Mouse (Mus musculus) forebrain, embryonic 12.5 days (tissue): ENCODE measurements around the gene Gabpb2. TPM values are rescaled to one million over a fixed set of nuclear protein-coding genes. Genes with fewer than 3 reads are reported as not detected.
"Not testable (repeated sequence)": the region's sequence is repeated elsewhere in the genome, so short reads cannot be mapped to it uniquely, and the experiment has no call there.

Experiments used
- ATAC-seq: fragments of 200-750 bp; cut with Nextera tagmentation; 2 replicates; pipeline ENCODE4 v1.8.0; 2017; ENCODE audit warnings: moderate TSS enrichment; ENCODE audit not compliant: low FRiP score
- H3K27ac ChIP-seq: fragments of 300-500 bp; sonication (generic); 2 replicates; pipeline ENCODE4 v1.5.1; 2016; ENCODE audit warnings: mild to moderate bottlenecking
- H3K27me3 ChIP-seq: fragments of 300-500 bp; sonication (generic); 2 replicates; pipeline ENCODE4 v1.6.1; 2016; ENCODE audit warnings: mild to moderate bottlenecking
- H3K36me3 ChIP-seq: fragments of 300-500 bp; sonication (generic); replicated peaks from 2 replicates; pipeline ENCODE4 v1.6.1; 2016; ENCODE audit warnings: mild to moderate bottlenecking
- H3K4me1 ChIP-seq: fragments of 300-500 bp; sonication (generic); 2 replicates; pipeline ENCODE4 v1.6.1; 2016
- H3K4me2 ChIP-seq: fragments of 300-500 bp; sonication (generic); 2 replicates; pipeline ENCODE4 v1.6.1; 2016; ENCODE audit warnings: mild to moderate bottlenecking, moderate library complexity
- H3K4me3 ChIP-seq: fragments of 300-500 bp; sonication (generic); replicated peaks from 2 replicates; pipeline ENCODE4 v1.5.1; 2016; ENCODE audit warnings: mild to moderate bottlenecking
- H3K9ac ChIP-seq: fragments of 300-500 bp; sonication (generic); 2 replicates; pipeline ENCODE4 v1.6.1; 2016; ENCODE audit warnings: mild to moderate bottlenecking
- H3K9me3 ChIP-seq: fragments of 300-500 bp; sonication (generic); 2 replicates; pipeline ENCODE4 v1.6.1; 2016
- WGBS: fragments of 180-500 bp; shearing (Covaris S2); methylation state at CpG from one replicate; pipeline ENCODE4 v1.1.7; 2016; 5-methylcytosine and 5-hydroxymethylcytosine counted together
- microRNA-seq: library from miRNA; unstranded; fragments of <30 nt; microRNA quantifications from one replicate; pipeline ENCODE4, GENCODE M21; 2017
- polyA plus RNA-seq: library from polyadenylated mRNA; unstranded; fragments of >200 nt; fragmentation: Nextera tagmentation; extraction: Ambion mirVana; gene quantifications from 2 replicates; pipeline ENCODE4 v1.2.1, GENCODE M21; 2016

Gene Gabpb2
- polyA plus RNA-seq, 1 experiment from 2014 or later: 12.5 TPM

GRCm38 (mm10) chr3:95139586-95140288, 78.0 kb downstream of the Gabpb2 start:
- Histone ChIP-seq H3K36me3 (peaks cover 16% of the 10 kb centered on the region), H3K27me3 (no peaks in the 10 kb centered on the region), H3K4me3 (no peak overlapping the region), H3K4me2 (no peak overlapping the region), H3K27ac (no peak overlapping the region), H3K9ac (peak overlapping the region; percentile 12; the same call in 1 of the 2 replicates), H3K9me3 (no peaks in the 10 kb centered on the region), H3K4me1 (peaks cover 10% of the 10 kb centered on the region)
- ATAC-seq: no peak
- WGBS: 73% methylated on average over 25 of the region's 25 CpGs

DNA sequence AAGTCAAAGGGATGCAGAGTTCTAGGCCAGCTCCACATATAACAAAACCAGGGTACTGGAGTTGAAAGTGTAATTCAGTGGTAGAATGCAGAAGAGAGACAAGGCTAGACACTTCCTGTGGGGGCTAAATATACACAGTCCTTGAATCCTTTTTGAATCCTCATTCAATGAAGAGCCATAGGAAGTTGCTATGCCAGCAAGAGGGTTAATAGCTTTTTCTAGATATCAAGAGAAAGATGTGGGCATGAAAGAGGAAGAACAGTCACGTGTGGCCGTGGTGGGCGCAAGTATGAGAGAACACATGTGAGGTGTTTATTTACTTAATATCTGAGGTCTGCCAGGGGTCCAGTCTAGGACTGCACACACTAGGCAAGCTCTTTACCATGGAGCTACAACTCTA, 81.4 kb downstream of the Gabpb2 start:
- 96% methylated on average over 3 of the region's 3 CpGs for WGBS
- no peak for ATAC-seq
- H3K27ac ChIP-seq: no peak overlapping the region
- H3K27me3 ChIP-seq: no peaks in the 10 kb centered on the region
- H3K4me3 ChIP-seq: no peak overlapping the region
- H3K9ac ChIP-seq: no peak overlapping the region
- H3K4me2 ChIP-seq: no peak overlapping the region
- H3K9me3 ChIP-seq: no peaks in the 10 kb centered on the region
- peaks cover 22% of the 10 kb centered on the region for H3K36me3 ChIP-seq
- H3K4me1 ChIP-seq: peaks cover 16% of the 10 kb centered on the region

DNA sequence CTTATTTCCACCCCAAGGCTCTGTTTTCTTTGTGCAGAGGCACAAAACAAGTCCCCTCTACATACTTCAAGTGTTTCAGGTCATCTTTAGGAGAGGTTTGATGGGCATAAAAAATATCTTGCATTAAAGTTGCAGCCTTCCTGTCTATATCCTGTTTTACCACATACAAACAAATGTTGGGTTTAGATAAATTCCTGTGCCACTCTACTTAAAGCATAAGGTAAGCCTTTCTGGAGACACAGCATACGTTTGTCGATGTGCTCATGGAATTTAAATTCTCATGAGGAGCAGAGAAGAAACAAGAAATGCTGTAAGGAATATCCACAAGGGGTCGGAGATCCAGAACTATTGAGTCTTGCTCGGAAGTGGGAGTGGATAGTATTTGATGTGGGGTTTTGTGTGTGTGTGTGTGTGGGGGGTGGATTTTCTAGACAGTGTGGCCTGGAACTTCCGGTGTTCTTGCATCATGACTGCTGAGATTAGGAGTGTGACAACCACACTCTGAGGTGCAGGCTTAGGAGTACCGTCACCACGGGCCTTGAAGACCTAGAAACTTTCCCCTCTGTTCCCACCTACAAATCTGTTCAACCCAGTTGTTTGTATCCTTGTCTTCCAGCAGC, 82.2 kb downstream of the Gabpb2 start:
- 91% methylated on average over 7 of the region's 7 CpGs for WGBS
- peaks cover 16% of the 10 kb centered on the region for H3K4me1 ChIP-seq
- H3K27ac ChIP-seq: no peak overlapping the region
- H3K36me3 ChIP-seq: peaks cover 21% of the 10 kb centered on the region
- no peaks in the 10 kb centered on the region for H3K27me3 ChIP-seq
- peak overlapping the region; percentile 23; the same call in 1 of the 2 replicates for H3K4me3 ChIP-seq
- no peak overlapping the region for H3K9ac ChIP-seq
- peak overlapping the region; percentile 52 for H3K4me2 ChIP-seq
- no peaks in the 10 kb centered on the region for H3K9me3 ChIP-seq
- ATAC-seq: no peak

DNA sequence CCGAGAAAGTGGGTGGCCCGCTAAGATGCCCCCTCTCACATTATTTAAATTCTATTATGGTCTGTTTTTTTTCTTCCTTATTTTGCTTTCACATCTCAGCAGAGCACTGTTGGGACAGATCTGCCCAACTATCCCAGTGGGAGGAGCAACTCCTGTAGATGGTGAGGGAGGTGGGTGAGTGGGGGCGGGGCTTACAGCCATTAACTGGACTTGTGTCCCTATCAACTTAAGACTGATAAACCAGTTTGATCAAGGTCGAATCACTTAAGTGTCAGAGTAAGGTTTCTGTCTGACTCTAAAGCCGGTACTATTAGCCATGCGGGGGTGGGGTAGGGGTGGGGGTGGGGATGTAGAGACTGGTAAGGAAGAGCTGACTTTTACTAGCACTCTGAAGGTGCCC, 82.7 kb downstream of the Gabpb2 start:
- Histone ChIP-seq H3K27me3 (no peaks in the 10 kb centered on the region), H3K9ac (no peak overlapping the region), H3K9me3 (no peaks in the 10 kb centered on the region), H3K4me3 (peak overlapping the region; percentile 23), H3K27ac (no peak overlapping the region), H3K4me1 (peaks cover 16% of the 10 kb centered on the region), H3K4me2 (peak overlapping the region; percentile 52), H3K36me3 (peaks cover 20% of the 10 kb centered on the region)
- ATAC-seq: no peak
- WGBS: 34% methylated on average over 6 of the region's 6 CpGs

DNA sequence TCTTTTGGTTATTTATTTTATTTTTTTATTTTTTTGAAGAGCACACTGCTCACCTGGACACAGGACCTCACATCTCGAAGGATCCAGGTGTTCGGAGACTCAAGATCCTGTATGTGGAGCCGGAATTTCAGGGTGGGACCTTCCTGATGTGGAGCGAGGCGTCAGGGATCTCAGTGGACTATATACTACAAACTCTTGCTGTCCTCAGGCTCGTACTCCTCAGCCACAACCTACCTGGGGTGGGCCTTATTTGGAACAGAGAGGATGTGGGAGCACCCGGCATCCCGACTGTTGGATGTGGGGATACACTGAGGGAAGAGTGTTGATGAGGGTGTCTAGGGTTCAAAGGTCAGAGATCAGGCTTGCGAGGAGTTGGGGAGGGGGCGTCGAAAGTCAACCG, 83.6 kb downstream of the Gabpb2 start:
- not testable (repeated sequence) for H3K9me3 ChIP-seq, H3K4me3 ChIP-seq, H3K27me3 ChIP-seq, H3K27ac ChIP-seq, H3K9ac ChIP-seq, H3K4me2 ChIP-seq
- peak; percentile 49 for ATAC-seq
- Histone ChIP-seq H3K4me1 (peaks cover 16% of the 10 kb centered on the region), H3K36me3 (peaks cover 22% of the 10 kb centered on the region)
- WGBS: no CpG with 5 or more reads among the region's 12 CpGs

DNA sequence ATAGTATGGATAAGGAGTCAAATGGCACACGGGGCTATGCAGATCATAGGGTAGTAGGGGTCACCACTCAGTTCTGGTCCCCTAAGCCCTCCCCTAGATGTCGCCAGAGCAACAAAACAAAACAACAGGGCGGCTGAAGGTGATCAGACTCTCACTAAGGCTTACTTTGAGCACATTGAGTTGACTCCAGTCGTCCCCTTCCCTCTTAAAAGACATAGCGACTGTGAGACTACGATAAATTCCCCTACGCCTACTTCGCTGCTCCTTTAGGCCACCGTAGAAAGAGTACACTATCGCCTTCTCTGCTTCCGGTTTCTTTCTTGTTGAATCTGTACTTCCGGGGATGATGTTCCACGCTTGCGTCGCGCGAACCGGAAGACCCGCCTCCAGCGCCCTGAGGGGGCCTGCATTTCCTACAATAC, 84.0 kb downstream of the Gabpb2 start, which contains the start of the genes Scnm1 and Lysmd1:
Gene Scnm1 (minus strand): TSS at position 332 of the 422 bp plus-strand sequence.
Gene Lysmd1 (plus strand): TSS at position 409 of the 422 bp plus-strand sequence.
- Histone ChIP-seq H3K4me2 (peak within 1 kb of the TSS; percentile 78), H3K4me3 (peak within 1 kb of the TSS; percentile 57), H3K27ac (peak within 1 kb of the TSS; percentile 73), H3K9me3 (no peaks in the 10 kb centered on the region), H3K36me3 (peaks cover 27% of the 10 kb centered on the region), H3K27me3 (no peaks in the 10 kb centered on the region), H3K9ac (peak within 1 kb of the TSS; percentile 80), H3K4me1 (peaks cover 16% of the 10 kb centered on the region)
- ATAC-seq: peak; percentile 93
- WGBS: under 1% methylated on average over 20 of the region's 20 CpGs

DNA sequence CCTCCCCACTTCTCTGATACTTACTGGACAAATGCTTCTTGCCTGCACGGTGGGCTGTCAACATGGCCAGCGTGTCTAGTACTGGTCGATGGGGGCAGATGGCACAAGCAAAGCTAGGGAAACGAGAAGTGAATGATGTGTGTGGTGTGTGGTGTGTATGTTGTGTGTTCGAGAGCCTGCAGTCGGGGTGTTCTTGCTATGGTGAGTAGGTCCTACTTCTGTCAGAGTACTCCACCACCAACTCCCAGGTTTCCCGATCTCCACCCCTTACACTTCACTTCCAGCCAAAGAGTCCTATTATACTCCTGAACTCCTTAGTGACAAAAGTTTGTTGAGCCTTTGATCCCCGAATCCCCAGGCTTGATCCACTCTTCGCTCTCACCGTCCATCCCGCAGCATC, 84.5 kb downstream of the Gabpb2 start:
- peak; percentile 10; the same call in 1 of the 2 replicates for ATAC-seq

DNA sequence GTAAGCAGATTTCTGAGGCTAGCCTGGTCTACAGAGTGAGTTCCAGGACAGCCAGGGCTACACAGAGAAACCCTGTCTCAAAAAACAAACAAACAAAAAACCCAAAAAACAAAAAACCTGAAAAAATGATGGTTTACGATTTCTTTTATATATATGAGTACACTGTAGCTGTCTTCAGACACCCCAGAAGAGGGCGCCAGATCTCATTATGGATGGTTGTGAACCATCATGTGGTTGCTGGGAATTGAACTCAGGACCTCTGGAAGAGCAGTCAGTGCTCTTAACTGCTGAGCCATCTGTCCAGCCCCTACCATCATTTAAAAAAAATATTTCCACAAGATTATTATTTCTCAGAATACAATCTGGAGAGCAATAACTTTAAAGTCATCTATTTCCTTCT, 85.3 kb downstream of the Gabpb2 start:
- not testable (repeated sequence) for ATAC-seq, H3K27me3 ChIP-seq, H3K27ac ChIP-seq, H3K9me3 ChIP-seq, H3K9ac ChIP-seq, H3K4me3 ChIP-seq, H3K4me2 ChIP-seq
- H3K36me3 ChIP-seq: peaks cover 30% of the 10 kb centered on the region
- H3K4me1 ChIP-seq: peaks cover 16% of the 10 kb centered on the region
- 82% methylated on average over 2 of the region's 2 CpGs for WGBS

More for the DNA sequence above, 84.5 kb downstream of the Gabpb2 start:
- WGBS: 59% methylated on average over 11 of the region's 11 CpGs
- peak overlapping the region; percentile 80 for H3K9ac ChIP-seq
- H3K27ac ChIP-seq: peak overlapping the region; percentile 73; the same call in 1 of the 2 replicates
- H3K4me2 ChIP-seq: peak overlapping the region; percentile 78
- peak overlapping the region; percentile 57 for H3K4me3 ChIP-seq
- peaks cover 31% of the 10 kb centered on the region for H3K36me3 ChIP-seq
- H3K4me1 ChIP-seq: peaks cover 16% of the 10 kb centered on the region
- no peaks in the 10 kb centered on the region for H3K27me3 ChIP-seq
- no peaks in the 10 kb centered on the region for H3K9me3 ChIP-seq

Small RNA genes lying within 50 kb of the gene (microRNA-seq; reads per million reads assigned to microRNA genes)
- not detected for gene Mir8099-1

Other genes starting within 250 kb of the Gabpb2 start
- 17.2 and 25.5 TPM in 2 replicates for gene Pi4kb, start 243.2 kb downstream of the Gabpb2 start, polyA plus RNA-seq
- 36.6 and 39.0 TPM in 2 replicates for gene Zfp687, start 202.5 kb downstream of the Gabpb2 start, polyA plus RNA-seq
- gene Psmd4, start 175.3 kb downstream of the Gabpb2 start, polyA plus RNA-seq: 283 and 295 TPM in 2 replicates
- gene Pip5k1a, start 111.0 kb downstream of the Gabpb2 start, polyA plus RNA-seq: 21.4 and 23.0 TPM in 2 replicates
- gene Vps72, start 106.9 kb downstream of the Gabpb2 start, polyA plus RNA-seq: 242 and 252 TPM in 2 replicates
- gene Tmod4, start 93.4 kb downstream of the Gabpb2 start, polyA plus RNA-seq: 0.97 and 1.1 TPM in 2 replicates
- gene Scnm1, start 83.9 kb downstream of the Gabpb2 start, polyA plus RNA-seq: 84.6 and 95.1 TPM in 2 replicates
- gene Lysmd1, start 83.8 kb downstream of the Gabpb2 start, polyA plus RNA-seq: 19.7 and 21.1 TPM in 2 replicates
- gene Tnfaip8l2, start 75.6 kb downstream of the Gabpb2 start, polyA plus RNA-seq: 1.5 and 2.0 TPM in 2 replicates
- 31.2 and 34.5 TPM in 2 replicates for gene Sema6c, start 57.5 kb downstream of the Gabpb2 start, polyA plus RNA-seq
- gene Cdc42se1, start 10.8 kb upstream of the Gabpb2 start, polyA plus RNA-seq: 105 and 110 TPM in 2 replicates
- 96.2 and 98.8 TPM in 2 replicates for gene Mllt11, start 14.3 kb upstream of the Gabpb2 start, polyA plus RNA-seq
- 0.12 and 0.31 TPM in 2 replicates for gene Gm128, start 23.7 kb upstream of the Gabpb2 start, polyA plus RNA-seq
- gene Bnipl, start 33.3 kb upstream of the Gabpb2 start, polyA plus RNA-seq: 0.42 and 0.63 TPM in 2 replicates
- gene Mindy1, start 63.4 kb upstream of the Gabpb2 start, polyA plus RNA-seq: 37.4 and 39.8 TPM in 2 replicates
- 30.0 and 30.9 TPM in 2 replicates for gene Prune1, start 64.2 kb upstream of the Gabpb2 start, polyA plus RNA-seq
- 1.1 and 1.4 TPM in 2 replicates for gene Anxa9, start 89.3 kb upstream of the Gabpb2 start, polyA plus RNA-seq
- gene Cers2, start 96.9 kb upstream of the Gabpb2 start, polyA plus RNA-seq: 109 and 111 TPM in 2 replicates
- gene Setdb1, start 139.3 kb upstream of the Gabpb2 start, polyA plus RNA-seq: 66.2 and 70.2 TPM in 2 replicates
- gene 4930558C23Rik, start 184.9 kb upstream of the Gabpb2 start, polyA plus RNA-seq: not detected in 2 replicates
- gene Arnt, start 216.5 kb upstream of the Gabpb2 start, polyA plus RNA-seq: 31.2 and 32.6 TPM in 2 replicates